Mouse (Mus musculus): ENCODE data around the gene Pttg1ip. TPM values are rescaled to one million over a fixed set of nuclear protein-coding genes. Genes with fewer than 3 reads are reported as not detected.

Pttg1ip gene
- total and polyA plus RNA-seq, 3 experiments = 106 to 140 (median 111) TPM

DNA sequence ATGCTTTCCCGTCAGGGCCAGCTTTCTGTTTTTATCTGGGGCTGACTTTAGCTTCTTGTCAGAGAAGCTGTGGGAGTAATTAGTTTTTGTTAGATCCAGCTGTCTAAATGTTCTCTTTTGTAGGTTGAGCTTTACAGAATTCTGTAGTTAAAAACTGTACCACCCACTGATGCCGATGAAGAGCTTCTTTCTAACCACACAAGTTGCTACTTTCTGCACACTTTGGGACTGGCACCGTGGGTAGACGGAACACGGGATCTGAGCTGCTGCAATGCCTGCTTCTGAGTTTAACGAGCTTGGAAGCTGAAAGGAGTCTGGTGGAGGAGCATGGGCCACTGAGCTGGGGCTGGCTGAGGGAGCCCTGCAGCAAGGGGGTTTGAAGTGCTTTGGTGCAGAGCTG lies 10.0 kb downstream of the Pttg1ip start:
- H3K36me3 ChIP-seq (replicated peaks) = peaks cover 100% of the 10 kb centered on the region
- no peak overlapping the region for H3K4me3 ChIP-seq (ENCODE audit: low read depth, low read length)
- no peak for TF ChIP-seq GATA1 (IDR thresholded peaks at IDR 0.05; ENCODE audit: borderline replicate concordance, low read length)
- TF ChIP-seq TAL1 (conservative IDR thresholded peaks at IDR 0.05; ENCODE audit: low read depth, low read length) = no peak
- no peaks in the 10 kb centered on the region for H3K9me3 ChIP-seq (replicated peaks)
- H3K4me1 ChIP-seq (ENCODE audit: insufficient read depth, low read depth, low read length) = peaks cover 48% of the 10 kb centered on the region
- DNase-seq (ENCODE audit: low spot score) (no peak), ATAC-seq (ENCODE audit: extremely low read depth, insufficient number of reproducible peaks, low FRiP score, poor library complexity, severe bottlenecking) (no peak)
- no peaks in the 10 kb centered on the region for H3K27me3 ChIP-seq (ENCODE audit: insufficient read depth, low read length)

DNA sequence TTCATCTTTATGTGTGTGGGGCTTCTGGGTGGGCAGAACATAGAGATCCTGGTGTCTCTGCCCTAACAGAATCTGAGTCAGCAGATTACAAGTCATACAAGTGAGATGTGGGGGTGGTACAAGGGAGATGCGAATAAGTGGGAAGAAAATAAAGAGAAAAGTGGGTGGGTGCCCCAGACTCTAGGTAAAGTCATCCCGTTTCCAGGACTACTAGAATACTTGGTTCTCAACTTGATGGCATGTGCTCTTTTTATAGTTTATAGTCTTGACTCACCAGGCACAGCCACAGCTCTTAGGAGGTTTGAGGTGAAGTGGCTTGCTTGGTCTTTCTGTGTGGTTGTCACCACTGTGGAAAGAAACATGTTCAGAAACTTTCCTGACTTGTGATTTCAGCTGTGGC lies 14.5 kb downstream of the Pttg1ip start:
- TF ChIP-seq CTCF (IDR thresholded peaks at IDR 0.05; ENCODE audit: low read depth, low read length) (no peak), POLR2AphosphoS5 (IDR thresholded peaks at IDR 0.05; ENCODE audit: insufficient replicate concordance, low read depth, low read length) (no peak), GATA1 (IDR thresholded peaks at IDR 0.05; ENCODE audit: borderline replicate concordance, low read length) (no peak), GATA2 (IDR thresholded peaks at IDR 0.05; ENCODE audit: borderline replicate concordance, low read depth, low read length) (no peak), TAL1 (conservative IDR thresholded peaks at IDR 0.05; ENCODE audit: low read depth, low read length) (no peak)
- Histone ChIP-seq H3K36me3 (replicated peaks) (peaks cover 92% of the 10 kb centered on the region), H3K4me3 (ENCODE audit: low read depth, low read length) (no peak overlapping the region), H3K4me1 (ENCODE audit: insufficient read depth, low read depth, low read length) (peaks cover 16% of the 10 kb centered on the region), H3K9me3 (replicated peaks) (no peaks in the 10 kb centered on the region), H3K27me3 (ENCODE audit: insufficient read depth, low read length) (no peaks in the 10 kb centered on the region)
- ATAC-seq (ENCODE audit: extremely low read depth, insufficient number of reproducible peaks, low FRiP score, poor library complexity, severe bottlenecking) (no peak), DNase-seq (ENCODE audit: low spot score) (no peak)

DNA sequence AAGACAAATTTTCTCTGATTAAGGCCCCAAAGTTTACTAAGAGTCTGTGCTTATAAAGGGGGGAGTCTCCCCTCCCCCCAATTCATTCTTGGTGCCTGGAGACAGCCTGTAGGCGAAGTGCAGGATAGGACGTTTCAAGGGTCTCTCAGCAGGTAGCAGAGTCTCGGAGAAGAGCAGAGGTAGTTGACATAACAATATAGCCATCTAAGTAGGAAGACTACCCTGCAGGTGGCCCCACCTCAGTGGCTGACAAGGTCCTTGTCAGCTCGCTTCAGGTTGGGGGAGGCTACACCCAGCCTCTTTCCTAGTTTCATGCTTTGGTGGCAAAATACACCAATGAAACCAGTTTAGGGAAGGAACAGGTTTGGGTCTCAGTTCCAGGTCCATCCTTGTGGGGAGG lies 21.5 kb downstream of the Pttg1ip start:
- Histone ChIP-seq H3K4me1 (ENCODE audit: insufficient read depth, low read depth, low read length) (peaks cover 38% of the 10 kb centered on the region), H3K27me3 (ENCODE audit: insufficient read depth, low read length) (no peaks in the 10 kb centered on the region), H3K36me3 (replicated peaks) (peaks cover 30% of the 10 kb centered on the region), H3K9me3 (replicated peaks) (peaks cover 6% of the 10 kb centered on the region; the same call in 1 of the 2 replicates), H3K4me3 (ENCODE audit: low read depth, low read length) (no peak overlapping the region)
- ATAC-seq (ENCODE audit: extremely low read depth, insufficient number of reproducible peaks, low FRiP score, poor library complexity, severe bottlenecking) (no peak), DNase-seq (ENCODE audit: low spot score) (no peak)
- TF ChIP-seq CTCF (IDR thresholded peaks at IDR 0.05; ENCODE audit: low read depth, low read length) (no peak), GATA1 (IDR thresholded peaks at IDR 0.05; ENCODE audit: borderline replicate concordance, low read length) (no peak), POLR2AphosphoS5 (IDR thresholded peaks at IDR 0.05; ENCODE audit: insufficient replicate concordance, low read depth, low read length) (no peak)

DNA sequence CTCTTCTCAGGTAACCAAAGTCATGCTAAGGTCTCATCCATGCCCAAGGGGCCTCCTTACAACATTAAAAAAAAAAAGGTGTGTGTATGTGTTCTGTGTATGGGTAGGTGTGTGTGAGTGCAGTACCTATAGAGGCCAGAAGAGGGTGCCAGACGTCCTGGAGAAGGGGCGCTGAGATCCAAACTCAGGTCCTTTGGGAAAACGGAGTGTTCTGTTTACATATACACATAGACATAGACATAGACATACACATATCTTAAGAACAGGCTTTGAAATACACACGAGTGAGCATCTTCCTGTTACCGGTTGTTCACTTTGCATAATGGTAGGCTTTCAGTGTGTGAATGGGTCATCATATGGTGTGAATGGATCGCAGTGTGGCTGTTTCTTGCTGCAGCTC lies 22.6 kb downstream of the Pttg1ip start:
- peaks cover 28% of the 10 kb centered on the region for H3K36me3 ChIP-seq (replicated peaks)
- no peak for DNase-seq (ENCODE audit: low spot score)
- peaks cover 6% of the 10 kb centered on the region; the same call in 1 of the 2 replicates for H3K9me3 ChIP-seq (replicated peaks)
- peaks cover 33% of the 10 kb centered on the region for H3K4me1 ChIP-seq (ENCODE audit: insufficient read depth, low read depth, low read length)
- ATAC-seq (ENCODE audit: extremely low read depth, insufficient number of reproducible peaks, low FRiP score, poor library complexity, severe bottlenecking) = no peak
- TF ChIP-seq TAL1 (conservative IDR thresholded peaks at IDR 0.05; ENCODE audit: low read depth, low read length) (no peak), CTCF (IDR thresholded peaks at IDR 0.05; ENCODE audit: low read depth, low read length) (no peak), GATA1 (IDR thresholded peaks at IDR 0.05; ENCODE audit: borderline replicate concordance, low read length) (no peak), POLR2AphosphoS5 (IDR thresholded peaks at IDR 0.05; ENCODE audit: insufficient replicate concordance, low read depth, low read length) (no peak), GATA2 (IDR thresholded peaks at IDR 0.05; ENCODE audit: borderline replicate concordance, low read depth, low read length) (no peak)
- H3K4me3 ChIP-seq (ENCODE audit: low read depth, low read length) = no peak overlapping the region
- H3K27me3 ChIP-seq (ENCODE audit: insufficient read depth, low read length) = no peaks in the 10 kb centered on the region

DNA sequence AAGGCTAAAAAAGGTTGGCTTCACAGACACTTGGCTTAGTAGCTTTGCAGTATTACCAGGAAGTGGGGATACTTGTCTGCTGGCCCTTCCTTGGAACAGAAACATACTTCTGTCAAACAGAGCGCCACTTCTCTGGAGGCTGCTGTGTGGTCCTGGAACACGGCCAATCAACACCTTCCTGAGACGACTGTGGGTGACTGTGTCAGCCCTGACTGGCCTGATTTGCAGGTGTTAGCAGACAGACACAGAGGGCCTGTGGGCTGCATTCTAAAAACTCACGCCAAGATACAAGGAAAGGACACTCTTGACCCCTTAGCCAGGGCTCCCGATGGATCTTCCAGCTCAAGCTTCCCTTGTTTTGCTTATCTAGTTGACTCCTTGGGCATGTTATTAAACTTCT lies 23.4 kb downstream of the Pttg1ip start:
- no peak overlapping the region for H3K4me3 ChIP-seq (ENCODE audit: low read depth, low read length)

DNA sequence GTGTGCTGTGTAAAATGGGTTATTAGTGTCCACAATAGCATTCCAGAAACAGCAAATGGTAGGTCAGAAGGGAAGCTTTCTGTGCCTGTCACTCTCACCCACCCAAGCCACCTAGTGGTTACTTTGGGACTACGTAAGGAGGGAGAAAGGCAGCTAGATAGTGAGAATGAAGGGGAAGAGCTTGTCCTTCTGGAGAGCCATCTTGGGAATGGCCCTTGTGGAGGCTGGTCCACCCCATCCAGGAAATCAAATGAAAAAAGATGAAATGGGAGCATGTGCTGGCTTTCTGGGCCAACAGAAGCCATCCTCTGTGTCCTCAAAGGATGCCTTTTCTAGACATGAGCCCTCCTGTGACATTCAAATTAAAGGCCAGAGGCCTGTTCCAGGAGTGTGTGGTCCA lies 23.8 kb downstream of the Pttg1ip start:
- H3K9me3 ChIP-seq (replicated peaks) = peaks cover 6% of the 10 kb centered on the region; the same call in 1 of the 2 replicates
- TF ChIP-seq CTCF (IDR thresholded peaks at IDR 0.05; ENCODE audit: low read depth, low read length) (peak; percentile 48; the same call in 1 of the 2 replicates), POLR2AphosphoS5 (IDR thresholded peaks at IDR 0.05; ENCODE audit: insufficient replicate concordance, low read depth, low read length) (no peak)
- H3K36me3 ChIP-seq (replicated peaks) = peaks cover 29% of the 10 kb centered on the region
- H3K27me3 ChIP-seq (ENCODE audit: insufficient read depth, low read length) = no peaks in the 10 kb centered on the region
- DNase-seq (ENCODE audit: low spot score) (peak; percentile 71), ATAC-seq (ENCODE audit: extremely low read depth, insufficient number of reproducible peaks, low FRiP score, poor library complexity, severe bottlenecking) (0 out of 2 replicates have a peak, but pooled peaks have one; percentile 18)
- peak overlapping the region; percentile 80; the same call in 1 of the 2 replicates for H3K4me3 ChIP-seq (ENCODE audit: low read depth, low read length)
- H3K4me1 ChIP-seq (ENCODE audit: insufficient read depth, low read depth, low read length) = peaks cover 37% of the 10 kb centered on the region

More for the DNA sequence above, 23.4 kb downstream of the Pttg1ip start:
- no peak for TF ChIP-seq CTCF (IDR thresholded peaks at IDR 0.05; ENCODE audit: low read depth, low read length)
- Histone ChIP-seq H3K27me3 (ENCODE audit: insufficient read depth, low read length) (no peaks in the 10 kb centered on the region), H3K4me1 (ENCODE audit: insufficient read depth, low read depth, low read length) (peaks cover 36% of the 10 kb centered on the region), H3K36me3 (replicated peaks) (peaks cover 29% of the 10 kb centered on the region), H3K9me3 (replicated peaks) (peaks cover 6% of the 10 kb centered on the region; the same call in 1 of the 2 replicates)
- no peak for ATAC-seq (ENCODE audit: extremely low read depth, insufficient number of reproducible peaks, low FRiP score, poor library complexity, severe bottlenecking)
- DNase-seq (ENCODE audit: low spot score) = no peak
